Mouse (Mus musculus): ENCODE measurements around the gene Mecom.

Mecom gene

GRCm38 (mm10) chr3:30153923-30154331 is 393.9 kb downstream of the Mecom start:
- Histone ChIP-seq H3K4me1 (replicated peaks; ENCODE audit: low read depth, low read length) (no peaks in the 10 kb centered on the region), H3K4me3 (replicated peaks; ENCODE audit: low read length) (no peak overlapping the region), H3K27me3 (ENCODE audit: insufficient read depth, low read length) (no peaks in the 10 kb centered on the region), H3K36me3 (ENCODE audit: insufficient read depth, low read length) (no peaks in the 10 kb centered on the region), H3K9me3 (ENCODE audit: low read length) (no peaks in the 10 kb centered on the region)
- TF ChIP-seq NANOG (IDR thresholded peaks at IDR 0.05; ENCODE audit: borderline replicate concordance, low read length) (no peak), CTCF (conservative IDR thresholded peaks at IDR 0.05; ENCODE audit: low read length) (no peak), POU5F1 (IDR thresholded peaks at IDR 0.05; ENCODE audit: borderline replicate concordance, low read length) (no peak)

- no peaks in the 10 kb centered on the region for H3K27me3 ChIP-seq (ENCODE audit: insufficient read depth, low read length)
- no peak overlapping the region for H3K4me3 ChIP-seq (replicated peaks; ENCODE audit: low read length)
- H3K36me3 ChIP-seq (ENCODE audit: insufficient read depth, low read length) = no peaks in the 10 kb centered on the region
- H3K9me3 ChIP-seq (ENCODE audit: low read length) = no peaks in the 10 kb centered on the region
- TF ChIP-seq CTCF (conservative IDR thresholded peaks at IDR 0.05; ENCODE audit: low read length) = no peak
- TF ChIP-seq POU5F1 (IDR thresholded peaks at IDR 0.05; ENCODE audit: borderline replicate concordance, low read length) = no peak
- TF ChIP-seq NANOG (IDR thresholded peaks at IDR 0.05; ENCODE audit: borderline replicate concordance, low read length) = no peak
- H3K4me1 ChIP-seq (replicated peaks; ENCODE audit: low read depth, low read length) = no peaks in the 10 kb centered on the region
Observed at GRCm38 (mm10) chr3:30150071-30150470, 397.7 kb downstream of the Mecom start.

GRCm38 (mm10) chr3:30148378-30149079 is 399.3 kb downstream of the Mecom start:
- Histone ChIP-seq H3K4me1 (replicated peaks; ENCODE audit: low read depth, low read length) (no peaks in the 10 kb centered on the region), H3K9me3 (ENCODE audit: low read length) (no peaks in the 10 kb centered on the region), H3K36me3 (ENCODE audit: insufficient read depth, low read length) (no peaks in the 10 kb centered on the region), H3K27me3 (ENCODE audit: insufficient read depth, low read length) (no peaks in the 10 kb centered on the region), H3K4me3 (replicated peaks; ENCODE audit: low read length) (no peak overlapping the region)
- TF ChIP-seq POU5F1 (IDR thresholded peaks at IDR 0.05; ENCODE audit: borderline replicate concordance, low read length) (no peak), CTCF (conservative IDR thresholded peaks at IDR 0.05; ENCODE audit: low read length) (no peak), NANOG (IDR thresholded peaks at IDR 0.05; ENCODE audit: borderline replicate concordance, low read length) (no peak)

- Histone ChIP-seq H3K4me1 (replicated peaks; ENCODE audit: low read depth, low read length) (no peaks in the 10 kb centered on the region), H3K9me3 (ENCODE audit: low read length) (no peaks in the 10 kb centered on the region), H3K4me3 (replicated peaks; ENCODE audit: low read length) (no peak overlapping the region), H3K27me3 (ENCODE audit: insufficient read depth, low read length) (no peaks in the 10 kb centered on the region), H3K36me3 (ENCODE audit: insufficient read depth, low read length) (no peaks in the 10 kb centered on the region)
- TF ChIP-seq NANOG (IDR thresholded peaks at IDR 0.05; ENCODE audit: borderline replicate concordance, low read length) = no peak
- no peak for TF ChIP-seq CTCF (conservative IDR thresholded peaks at IDR 0.05; ENCODE audit: low read length)
- TF ChIP-seq POU5F1 (IDR thresholded peaks at IDR 0.05; ENCODE audit: borderline replicate concordance, low read length) = no peak
Observed at GRCm38 (mm10) chr3:30145051-30145450, 402.8 kb downstream of the Mecom start.

- H3K4me1 ChIP-seq (replicated peaks; ENCODE audit: low read depth, low read length) = no peaks in the 10 kb centered on the region
- no peaks in the 10 kb centered on the region for H3K9me3 ChIP-seq (ENCODE audit: low read length)
- H3K36me3 ChIP-seq (ENCODE audit: insufficient read depth, low read length) = no peaks in the 10 kb centered on the region
- H3K4me3 ChIP-seq (replicated peaks; ENCODE audit: low read length) = no peak overlapping the region
- no peak for TF ChIP-seq NANOG (IDR thresholded peaks at IDR 0.05; ENCODE audit: borderline replicate concordance, low read length)
- TF ChIP-seq CTCF (conservative IDR thresholded peaks at IDR 0.05; ENCODE audit: low read length) = no peak
- TF ChIP-seq POU5F1 (IDR thresholded peaks at IDR 0.05; ENCODE audit: borderline replicate concordance, low read length) = no peak
- H3K27me3 ChIP-seq (ENCODE audit: insufficient read depth, low read length) = no peaks in the 10 kb centered on the region
Observed at GRCm38 (mm10) chr3:30143961-30144411, 403.8 kb downstream of the Mecom start.

GRCm38 (mm10) chr3:30143440-30143839 is 404.4 kb downstream of the Mecom start:
- no peaks in the 10 kb centered on the region for H3K27me3 ChIP-seq (ENCODE audit: insufficient read depth, low read length)
- H3K4me1 ChIP-seq (replicated peaks; ENCODE audit: low read depth, low read length) = no peaks in the 10 kb centered on the region
- H3K9me3 ChIP-seq (ENCODE audit: low read length) = no peaks in the 10 kb centered on the region
- no peak overlapping the region for H3K4me3 ChIP-seq (replicated peaks; ENCODE audit: low read length)
- no peak for TF ChIP-seq POU5F1 (IDR thresholded peaks at IDR 0.05; ENCODE audit: borderline replicate concordance, low read length)
- TF ChIP-seq NANOG (IDR thresholded peaks at IDR 0.05; ENCODE audit: borderline replicate concordance, low read length) = no peak
- no peak for TF ChIP-seq CTCF (conservative IDR thresholded peaks at IDR 0.05; ENCODE audit: low read length)
- H3K36me3 ChIP-seq (ENCODE audit: insufficient read depth, low read length) = no peaks in the 10 kb centered on the region

- no peaks in the 10 kb centered on the region for H3K27me3 ChIP-seq (ENCODE audit: insufficient read depth, low read length)
- H3K9me3 ChIP-seq (ENCODE audit: low read length) = no peaks in the 10 kb centered on the region
- no peaks in the 10 kb centered on the region for H3K4me1 ChIP-seq (replicated peaks; ENCODE audit: low read depth, low read length)
- no peak overlapping the region for H3K4me3 ChIP-seq (replicated peaks; ENCODE audit: low read length)
- H3K36me3 ChIP-seq (ENCODE audit: insufficient read depth, low read length) = no peaks in the 10 kb centered on the region
- TF ChIP-seq CTCF (conservative IDR thresholded peaks at IDR 0.05; ENCODE audit: low read length) = no peak
- TF ChIP-seq POU5F1 (IDR thresholded peaks at IDR 0.05; ENCODE audit: borderline replicate concordance, low read length) = no peak
- TF ChIP-seq NANOG (IDR thresholded peaks at IDR 0.05; ENCODE audit: borderline replicate concordance, low read length) = no peak
Observed at GRCm38 (mm10) chr3:30140349-30140748, 407.5 kb downstream of the Mecom start.

GRCm38 (mm10) chr3:30139678-30140077 is 408.1 kb downstream of the Mecom start:
- H3K4me3 ChIP-seq (replicated peaks; ENCODE audit: low read length) = no peak overlapping the region
- no peaks in the 10 kb centered on the region for H3K27me3 ChIP-seq (ENCODE audit: insufficient read depth, low read length)
- H3K36me3 ChIP-seq (ENCODE audit: insufficient read depth, low read length) = no peaks in the 10 kb centered on the region
- TF ChIP-seq CTCF (conservative IDR thresholded peaks at IDR 0.05; ENCODE audit: low read length) (no peak), NANOG (IDR thresholded peaks at IDR 0.05; ENCODE audit: borderline replicate concordance, low read length) (no peak), POU5F1 (IDR thresholded peaks at IDR 0.05; ENCODE audit: borderline replicate concordance, low read length) (no peak)
- H3K9me3 ChIP-seq (ENCODE audit: low read length) = no peaks in the 10 kb centered on the region
- H3K4me1 ChIP-seq (replicated peaks; ENCODE audit: low read depth, low read length) = no peaks in the 10 kb centered on the region

GRCm38 (mm10) chr3:30138588-30138987 is 409.2 kb downstream of the Mecom start:
- TF ChIP-seq CTCF (conservative IDR thresholded peaks at IDR 0.05; ENCODE audit: low read length) (no peak), NANOG (IDR thresholded peaks at IDR 0.05; ENCODE audit: borderline replicate concordance, low read length) (no peak), POU5F1 (IDR thresholded peaks at IDR 0.05; ENCODE audit: borderline replicate concordance, low read length) (no peak)
- Histone ChIP-seq H3K36me3 (ENCODE audit: insufficient read depth, low read length) (no peaks in the 10 kb centered on the region), H3K4me1 (replicated peaks; ENCODE audit: low read depth, low read length) (no peaks in the 10 kb centered on the region), H3K9me3 (ENCODE audit: low read length) (no peaks in the 10 kb centered on the region), H3K27me3 (ENCODE audit: insufficient read depth, low read length) (no peaks in the 10 kb centered on the region), H3K4me3 (replicated peaks; ENCODE audit: low read length) (no peak overlapping the region)

Data from E14TG2a.4 (cell line).